Mouse (Mus musculus) thymus, adult 18-20 months (tissue): ENCODE measurements at regions not wholly inside any gene's neighbourhood (a gene's known extent, or its start where the extent isn't known, plus 50 kb on each side); places are given as distances from the start of the nearest gene placed in this dataset.

Experiments
- DNase-seq, 2 experiments: peaks; one replicate each; pipeline ENCODE4 v3.0.0; 2022; ENCODE audit warnings: mixed read lengths in 2 of 2

DNA sequence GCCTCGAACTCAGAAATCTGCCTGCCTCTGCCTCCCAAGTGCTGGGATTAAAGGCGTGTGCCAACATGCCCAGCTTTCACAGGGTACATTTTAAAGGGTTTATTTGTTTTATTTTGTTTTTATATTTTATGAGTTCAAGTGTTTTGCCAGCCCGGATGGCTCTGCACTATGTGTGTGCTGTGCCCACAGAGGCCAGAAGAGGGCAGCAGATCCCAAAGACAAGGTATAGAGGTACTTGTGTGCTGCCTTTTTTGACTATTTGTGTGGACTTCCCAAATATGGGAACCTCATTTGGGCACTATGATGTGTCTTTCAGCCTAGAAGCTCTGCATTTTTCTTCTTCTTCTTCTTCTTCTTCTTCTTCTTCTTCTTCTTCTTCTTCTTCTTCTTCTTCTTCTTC lies 176.4 kb upstream of the Azi2 start:
- no peak for DNase-seq

DNA sequence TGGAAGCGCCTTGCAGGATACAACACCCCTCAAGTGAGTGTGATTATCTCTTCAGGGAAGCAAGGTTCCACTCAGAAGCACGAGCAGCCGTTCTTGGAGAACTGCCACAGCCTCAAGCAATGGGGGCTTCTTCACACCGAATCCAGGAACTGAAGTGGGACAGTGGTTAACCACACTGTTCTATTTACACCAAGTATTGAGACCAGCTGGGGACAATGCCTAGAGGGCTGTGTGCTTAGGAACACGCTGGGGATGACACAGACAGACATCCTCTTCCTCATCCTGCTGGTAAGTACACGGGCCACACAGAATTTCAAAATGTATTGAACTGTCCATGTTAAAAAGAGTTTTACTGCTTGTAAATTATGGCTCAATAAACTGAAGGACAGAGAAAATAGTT lies 177.0 kb upstream of the Azi2 start:
- DNase-seq = no peak

DNA sequence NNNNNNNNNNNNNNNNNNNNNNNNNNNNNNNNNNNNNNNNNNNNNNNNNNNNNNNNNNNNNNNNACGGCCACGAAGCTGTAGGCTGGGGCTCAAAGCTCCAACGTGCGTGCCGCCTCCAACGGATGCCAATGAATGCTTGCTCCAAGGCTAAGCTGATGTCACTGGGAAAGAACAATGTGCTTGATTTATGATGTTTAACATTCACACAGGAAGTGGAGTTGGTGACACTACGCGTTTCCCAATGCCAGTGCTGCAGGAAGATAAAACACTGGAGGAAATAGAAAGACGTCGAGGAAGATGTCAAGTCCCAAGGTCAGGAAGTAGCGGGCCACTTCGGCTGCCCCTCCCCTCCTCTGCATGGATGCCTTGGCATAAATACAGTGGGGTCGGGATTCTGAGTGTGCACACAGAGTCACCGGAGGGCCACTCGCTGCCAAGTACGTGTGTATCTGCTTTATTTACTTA lies 180.7 kb upstream of the Azi2 start:
- DNase-seq = no peak

- DNase-seq = no peak
These were observed 196.8 kb upstream of the Azi2 start for GRCm38 (mm10) chr9:117843531-117843930.

DNA sequence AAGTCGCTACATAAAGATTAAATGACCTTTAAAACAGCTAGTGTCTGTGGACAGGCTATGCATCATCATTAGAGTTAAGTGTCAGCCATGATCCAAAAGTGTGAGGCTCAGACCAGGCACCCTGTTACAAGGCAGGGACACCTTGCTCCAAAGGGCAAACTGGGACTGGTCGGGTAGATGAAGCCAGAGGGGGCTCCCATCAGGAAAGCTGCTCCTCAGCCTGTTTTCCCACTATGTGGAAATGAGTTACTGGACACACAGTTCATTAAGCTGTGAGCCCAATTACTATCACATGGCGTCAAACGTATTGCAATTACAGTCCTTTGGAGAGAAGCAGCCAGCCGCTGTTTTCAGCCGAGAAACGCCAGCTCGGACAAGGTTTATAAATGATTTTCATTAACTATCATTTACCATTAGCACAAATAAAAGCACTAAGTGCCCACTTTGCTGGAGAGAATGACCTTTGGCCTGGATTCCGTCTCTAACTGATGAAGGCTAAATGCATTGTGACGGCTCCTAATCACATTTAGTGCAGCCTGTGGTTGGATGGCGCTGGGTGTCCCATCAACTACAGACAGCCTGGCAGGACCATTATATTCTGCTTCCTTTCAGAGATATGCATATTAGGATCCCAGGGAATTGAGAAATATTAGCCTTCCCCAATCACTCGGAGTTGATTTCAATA lies 203.5 kb upstream of the Azi2 start:
- DNase-seq = no peak

DNA sequence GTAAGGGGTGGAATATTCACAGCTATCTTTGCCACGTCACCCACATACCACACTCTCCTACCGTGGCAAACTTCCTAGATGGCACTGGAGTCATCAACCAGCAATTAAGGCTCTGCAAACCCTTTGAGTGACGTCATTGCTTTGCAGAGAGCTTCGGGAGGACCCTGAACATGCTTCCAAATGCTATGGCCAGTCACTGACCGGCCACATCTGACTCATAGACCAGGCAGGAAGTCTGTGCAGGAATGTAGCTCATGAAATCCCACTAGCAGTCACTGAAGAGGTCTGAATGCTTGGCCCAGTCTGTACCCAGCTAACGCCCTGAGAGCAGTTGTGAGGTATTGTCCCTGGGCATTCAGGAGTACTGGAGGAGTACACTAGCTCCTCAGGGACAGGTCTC lies 203.9 kb upstream of the Rbms3 start:
- no peak for DNase-seq

- DNase-seq = no peak
These were observed 184.9 kb upstream of the Rbms3 start for GRCm38 (mm10) chr9:117814661-117815060.

GRCm38 (mm10) chr9:117813216-117813615 lies 183.5 kb upstream of the Rbms3 start:
- no peak for DNase-seq

GRCm38 (mm10) chr9:117805812-117806211 lies 176.1 kb upstream of the Rbms3 start:
- no peak for DNase-seq

- DNase-seq = no peak
These were observed 154.5 kb upstream of the Rbms3 start for GRCm38 (mm10) chr9:117784186-117784591.

DNA sequence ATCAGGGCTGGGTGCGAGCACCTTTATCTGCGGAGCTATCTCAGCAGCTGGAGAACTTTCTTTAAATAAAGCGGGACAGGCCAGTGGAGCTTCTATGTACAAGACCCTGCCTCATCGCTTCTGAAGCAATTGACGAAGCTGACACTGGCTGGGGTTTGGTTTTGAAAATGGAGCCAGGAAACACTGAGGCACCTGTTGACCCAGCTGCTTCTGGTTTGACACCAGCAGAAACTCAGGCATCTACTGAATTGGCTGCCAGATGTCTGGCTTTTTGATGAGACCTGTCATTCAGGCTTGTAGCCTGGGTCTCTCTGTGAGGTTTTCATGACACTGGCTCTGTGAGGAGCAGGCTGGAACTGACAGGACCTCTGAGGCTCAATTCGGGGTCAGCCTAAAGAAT lies 124.9 kb upstream of the Rbms3 start:
- no peak for DNase-seq

DNA sequence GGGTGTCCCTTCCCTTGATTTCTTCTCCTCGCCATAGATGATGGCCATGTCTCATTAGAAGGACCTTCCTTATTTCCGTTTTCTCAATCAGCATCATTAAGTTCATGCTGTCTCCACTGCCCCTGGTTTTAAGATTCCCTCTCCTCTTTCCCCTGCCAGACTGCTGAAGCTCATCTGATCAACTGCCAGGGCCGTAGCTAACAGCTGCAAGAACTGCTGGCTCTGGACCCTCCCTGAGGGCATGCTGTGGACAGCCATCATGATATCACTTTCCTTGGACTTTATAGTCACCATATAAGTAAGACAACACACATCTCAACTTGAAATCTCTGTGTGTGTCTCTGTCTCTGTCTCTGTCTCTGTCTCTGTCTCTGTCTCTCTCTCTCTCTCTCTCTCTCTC lies 123.8 kb upstream of the Rbms3 start:
- no peak for DNase-seq

GRCm38 (mm10) chr9:117744906-117745305 lies 115.2 kb upstream of the Rbms3 start:
- no peak for DNase-seq

DNA sequence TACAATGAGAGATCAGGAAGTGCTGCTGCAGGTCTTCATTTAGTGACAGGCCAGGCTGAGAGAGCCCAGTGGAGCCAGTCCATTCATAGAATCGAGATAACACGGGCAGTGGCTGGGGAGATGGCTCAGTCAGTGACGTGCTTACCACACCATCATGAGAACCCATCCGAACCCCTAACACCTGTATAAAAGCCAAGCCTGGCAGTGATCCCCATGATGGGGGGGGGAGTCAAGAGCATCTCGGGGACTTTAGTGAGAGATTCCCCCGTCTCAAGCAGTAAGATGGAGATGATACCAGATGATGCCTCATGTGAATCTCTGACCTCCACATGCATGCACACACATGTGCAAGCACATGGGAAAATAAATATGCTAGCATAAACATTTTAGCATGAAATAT lies 99.7 kb upstream of the Rbms3 start:
- DNase-seq = no peak

DNA sequence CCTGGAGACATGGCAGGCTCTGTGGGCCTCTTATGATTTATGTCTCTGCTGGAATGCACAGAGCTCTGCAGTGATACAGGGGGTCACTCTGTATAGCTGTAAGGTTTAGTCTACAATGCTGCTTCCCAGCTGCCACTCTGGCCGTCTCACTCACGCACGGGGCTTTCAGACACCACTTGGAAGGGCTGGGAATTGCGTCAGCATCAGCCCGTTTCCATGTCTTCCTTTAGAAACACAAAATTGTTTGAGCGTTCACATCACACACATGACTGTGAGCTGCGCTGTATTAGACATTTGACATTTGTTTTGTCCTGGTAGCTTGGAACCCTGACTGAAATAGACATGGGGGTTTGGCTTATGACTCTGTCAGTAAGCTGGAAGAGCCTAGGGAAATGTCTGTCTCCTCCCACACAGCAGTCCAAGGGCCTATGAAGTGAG lies 90.5 kb upstream of the Rbms3 start:
- DNase-seq = no peak

DNA sequence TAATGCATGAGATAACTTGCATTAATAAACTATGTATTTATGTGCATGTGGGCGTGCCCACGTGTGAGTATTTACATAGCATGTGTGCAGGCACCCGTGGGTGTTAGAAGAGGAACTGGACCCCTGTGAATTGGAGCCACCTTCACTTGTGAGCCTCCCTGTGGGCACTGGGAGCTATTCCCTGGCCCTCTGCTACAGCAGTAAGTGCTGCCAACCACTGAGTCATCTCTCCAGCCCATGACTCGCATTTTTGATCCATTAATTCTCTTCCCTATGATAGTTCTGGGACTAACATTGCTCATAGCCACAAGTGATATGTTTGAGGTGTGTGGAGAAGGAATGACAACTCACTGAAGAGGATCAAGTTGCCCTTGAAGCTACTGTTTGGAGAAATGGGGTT lies 87.6 kb upstream of the Rbms3 start:
- no peak for DNase-seq

- DNase-seq = no peak
These were observed 86.8 kb upstream of the Rbms3 start for GRCm38 (mm10) chr9:117716476-117716875.

DNA sequence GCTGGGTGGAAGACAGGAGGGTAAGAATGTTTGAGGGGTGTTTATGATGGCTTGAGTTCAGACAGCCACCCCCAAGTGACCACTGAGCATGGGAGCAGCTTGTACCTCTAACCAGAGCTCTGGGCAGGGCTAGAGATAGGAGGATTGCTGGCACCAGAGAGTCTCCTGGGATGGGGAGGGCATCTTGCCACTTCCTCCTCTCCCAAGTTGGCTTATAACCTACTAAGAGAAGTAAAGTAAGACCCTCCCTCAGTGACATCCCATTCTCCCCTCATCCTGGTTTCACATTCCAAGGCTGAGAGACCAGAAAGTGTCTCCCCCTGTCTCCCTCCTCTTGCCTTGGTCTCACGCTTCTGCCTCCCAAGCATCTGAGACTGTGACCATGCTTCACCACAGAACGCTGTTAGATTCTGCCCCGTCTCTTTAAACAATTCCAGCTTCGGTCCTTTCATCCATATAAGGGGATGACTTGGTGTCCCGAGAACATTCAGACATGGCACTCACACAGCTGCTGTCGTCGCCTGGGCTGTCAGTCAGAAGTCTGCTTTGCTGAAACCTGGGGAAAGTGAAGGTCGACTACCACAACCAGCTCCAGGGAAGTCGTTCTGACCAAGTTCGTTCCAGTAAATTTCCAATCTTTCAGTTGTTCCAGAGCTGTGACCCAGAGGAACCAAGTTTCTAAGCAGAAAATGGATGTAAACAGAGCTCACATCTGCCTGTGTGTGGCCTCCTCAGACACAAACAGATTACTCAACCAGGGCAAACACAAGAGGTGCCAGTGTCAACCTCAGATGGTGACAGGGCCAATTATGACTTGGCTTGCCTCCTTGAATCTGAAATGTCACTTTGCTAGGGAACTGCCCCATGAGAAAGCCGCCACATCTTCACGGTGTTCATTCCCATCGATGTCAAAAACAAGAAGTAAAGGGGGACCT lies 85.3 kb upstream of the Rbms3 start:
- DNase-seq = no peak

DNA sequence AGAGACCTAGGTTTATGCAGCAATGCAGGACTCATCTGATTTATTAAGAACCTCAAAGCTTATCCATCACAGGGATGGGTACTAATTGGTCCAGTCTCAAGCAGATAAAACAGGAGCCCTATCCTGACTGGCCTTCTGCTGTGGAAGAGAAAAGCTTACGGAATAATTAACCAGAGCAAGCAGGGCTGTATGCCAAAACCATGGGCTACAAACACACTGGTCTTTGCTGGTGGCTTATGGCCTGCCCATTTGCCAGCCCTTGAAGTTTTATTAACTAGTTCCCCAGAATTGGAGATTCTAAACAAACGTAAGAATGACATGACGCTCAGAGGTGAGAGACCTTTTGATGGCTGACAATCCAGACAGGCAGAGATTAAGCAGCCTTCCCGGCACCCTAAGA lies 83.4 kb upstream of the Rbms3 start:
- DNase-seq = no peak

DNA sequence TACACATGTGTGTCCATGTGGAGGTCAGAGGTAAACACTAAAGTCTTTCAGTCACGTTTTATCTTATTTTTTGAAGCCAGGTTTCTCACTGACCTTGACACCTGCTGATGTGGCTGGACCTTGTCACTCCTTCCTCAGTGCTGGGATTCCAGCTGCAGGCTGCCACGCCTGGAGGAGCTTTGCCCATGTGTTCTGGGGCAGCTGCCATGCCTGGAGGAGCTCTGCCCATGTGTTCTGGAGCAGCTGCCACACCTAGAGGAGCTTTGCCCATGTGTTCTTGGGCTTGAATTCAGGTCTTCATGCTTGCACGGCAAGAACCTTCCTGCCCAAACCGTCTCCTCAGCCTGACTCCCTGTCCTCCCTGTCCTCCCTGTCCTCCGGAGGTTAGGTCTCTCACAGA lies 82.1 kb upstream of the Rbms3 start:
- no peak for DNase-seq

- no peak for DNase-seq
These were observed 81.3 kb upstream of the Rbms3 start for GRCm38 (mm10) chr9:117710966-117711365.

- no peak for DNase-seq
These were observed 80.0 kb upstream of the Rbms3 start for GRCm38 (mm10) chr9:117709677-117710076.

DNA sequence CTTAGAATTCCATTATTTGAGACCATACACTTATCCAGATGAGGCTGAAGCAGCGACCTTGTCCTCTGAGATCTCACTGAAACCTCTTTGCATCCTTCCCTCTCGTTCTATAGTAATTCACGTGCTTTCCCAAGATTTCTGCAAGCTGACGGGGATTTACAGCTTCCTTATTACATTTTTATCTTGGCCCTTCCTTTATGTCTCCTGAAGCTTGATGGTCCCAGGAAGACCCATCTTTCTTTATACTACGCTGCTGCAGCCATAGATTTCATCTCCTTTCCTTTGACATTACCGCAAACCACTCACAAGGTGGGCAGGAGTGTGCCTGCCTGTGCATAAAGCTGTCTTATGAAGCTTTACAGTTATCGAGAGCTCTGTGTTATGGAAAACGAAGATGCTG lies 63.3 kb upstream of the Rbms3 start:
- DNase-seq = no peak

GRCm38 (mm10) chr9:117692486-117692885 lies 62.8 kb upstream of the Rbms3 start:
- no peak for DNase-seq
